Mouse (Mus musculus) forebrain, postnatal 0 days (tissue): ENCODE data around the gene Pex5. TPM values are rescaled to one million over a fixed set of nuclear protein-coding genes. Genes with fewer than 3 reads are reported as not detected.

ENCODE experiments used
- ATAC-seq: fragments of 200-750 bp; cut with Nextera tagmentation; 2 replicates; pipeline ENCODE4 v1.8.0; 2017; ENCODE audit warnings: mild to moderate bottlenecking, moderate library complexity
- DNase-seq: peaks from one replicate; pipeline ENCODE4 v3.0.0-alpha.2; 2015
- H3K27ac ChIP-seq: fragments of 300-500 bp; sonication (generic); 2 replicates; pipeline ENCODE4 v1.5.1; 2014; ENCODE audit warnings: low read depth, mild to moderate bottlenecking, antibody characterized with exemption, low read length, moderate library complexity, mixed read lengths
- H3K27me3 ChIP-seq: fragments of 300-500 bp; sonication (generic); 2 replicates; pipeline ENCODE4 v1.6.1; 2014; ENCODE audit warnings: mild to moderate bottlenecking, low read length, mixed read lengths; ENCODE audit not compliant: insufficient read depth
- H3K36me3 ChIP-seq: fragments of 300-500 bp; sonication (generic); 2 replicates; pipeline ENCODE4 v1.6.1; 2014; ENCODE audit warnings: mild to moderate bottlenecking, moderate library complexity; ENCODE audit not compliant: insufficient read depth
- H3K4me1 ChIP-seq: fragments of 300-500 bp; sonication (generic); 2 replicates; pipeline ENCODE4 v1.6.1; 2014; ENCODE audit warnings: antibody characterized with exemption; ENCODE audit not compliant: insufficient read depth
- H3K4me2 ChIP-seq: fragments of 300-500 bp; sonication (generic); 2 replicates; pipeline ENCODE4 v1.6.1; 2014; ENCODE audit warnings: low read depth, mild to moderate bottlenecking, moderate library complexity
- H3K4me3 ChIP-seq: fragments of 300-500 bp; sonication (generic); 2 replicates; pipeline ENCODE4 v1.5.1; 2014; ENCODE audit warnings: low read depth, low read length, mixed read lengths
- H3K9ac ChIP-seq: fragments of 300-500 bp; sonication (generic); 2 replicates; pipeline ENCODE4 v1.6.1; 2014; ENCODE audit warnings: mild to moderate bottlenecking
- H3K9me3 ChIP-seq: fragments of 300-500 bp; sonication (generic); 2 replicates; pipeline ENCODE4 v1.6.1; 2016; ENCODE audit warnings: low read length
- CTCF ChIP-seq: sonication (generic); IDR thresholded peaks from 2 replicates; pipeline ENCODE4 v1.5.1; 2016; ENCODE audit warnings: antibody characterized with exemption, control low read depth, low read depth
- WGBS: fragments of 180-500 bp; shearing (Covaris S2); extraction: QIAGEN DNeasy Blood & Tissue Kit; methylation state at CpG from one replicate; pipeline ENCODE4 v1.1.7; 2014; 5-methylcytosine and 5-hydroxymethylcytosine counted together
- polyA plus RNA-seq: library from polyadenylated mRNA; unstranded; fragments of >200 nt; fragmentation: Nextera tagmentation; extraction: Ambion mirVana; gene quantifications from 2 replicates; pipeline ENCODE4 v1.2.1, GENCODE M21; 2015
- total RNA-seq: library from RNA; depleted of rRNA; stranded (reverse); fragments of >200 nt; gene quantifications from 2 replicates; pipeline ENCODE4 v1.2.3, GENCODE M21; 2014

Pex5 gene
- total and polyA plus RNA-seq, 2 experiments from 2014 or later = 55.3 to 103 TPM

GRCm38 (mm10) chr6:124451995-124452394, 37.1 kb upstream of the Pex5 start:
- H3K9ac ChIP-seq = no peak overlapping the region
- 78% methylated on average over 3 of the region's 3 CpGs for WGBS
- ATAC-seq (no peak), DNase-seq (no peak)
- no peak overlapping the region for H3K4me3 ChIP-seq
- no peaks in the 10 kb centered on the region for H3K27me3 ChIP-seq
- no peaks in the 10 kb centered on the region for H3K4me1 ChIP-seq
- no peak for TF ChIP-seq CTCF
- no peaks in the 10 kb centered on the region for H3K9me3 ChIP-seq
- H3K27ac ChIP-seq = no peak overlapping the region
- peaks cover 44% of the 10 kb centered on the region for H3K36me3 ChIP-seq
- H3K4me2 ChIP-seq = no peak overlapping the region

DNA sequence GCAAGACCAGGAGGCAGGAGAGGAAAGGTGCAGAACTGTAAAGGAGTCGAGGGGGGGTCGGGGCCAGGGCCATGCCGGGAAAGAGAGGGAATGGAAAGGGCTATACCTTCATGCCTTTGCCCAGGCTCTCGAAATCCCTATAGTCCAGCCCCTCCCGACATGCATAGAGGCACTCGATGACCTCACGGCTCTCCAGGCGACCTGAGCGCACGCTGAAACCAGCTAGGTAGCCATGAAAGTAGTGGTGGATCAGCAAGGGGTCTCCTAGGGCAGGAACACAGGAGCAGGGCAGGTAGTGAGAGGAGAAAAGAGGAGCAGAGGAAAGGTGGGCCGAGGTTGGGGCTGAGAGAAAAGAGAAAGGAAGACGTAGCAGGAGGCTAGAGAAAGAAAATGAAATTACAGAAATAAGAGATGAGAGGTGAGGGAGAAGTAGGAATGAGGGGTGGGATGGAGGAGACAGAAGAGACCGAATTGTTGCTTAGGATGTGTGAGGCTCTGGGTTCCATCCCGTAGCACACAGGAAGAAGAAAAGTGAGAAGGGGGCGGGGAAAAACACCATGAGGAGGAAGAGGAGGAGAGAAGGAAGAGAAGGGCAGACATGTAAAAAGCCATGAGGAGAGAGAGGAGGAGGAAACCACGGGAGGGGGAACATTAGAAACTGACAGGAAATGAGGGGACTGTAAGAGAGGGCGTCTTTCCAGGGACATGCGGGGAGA, 35.0 kb upstream of the Pex5 start:
- ATAC-seq (no peak), DNase-seq (no peak)
- Histone ChIP-seq H3K9ac (no peak overlapping the region), H3K4me2 (no peak overlapping the region), H3K9me3 (no peaks in the 10 kb centered on the region), H3K4me1 (no peaks in the 10 kb centered on the region), H3K36me3 (peaks cover 47% of the 10 kb centered on the region), H3K27me3 (no peaks in the 10 kb centered on the region), H3K4me3 (no peak overlapping the region), H3K27ac (no peak overlapping the region)
- TF ChIP-seq CTCF = no peak
- 85% methylated on average over 18 of the region's 18 CpGs for WGBS

DNA sequence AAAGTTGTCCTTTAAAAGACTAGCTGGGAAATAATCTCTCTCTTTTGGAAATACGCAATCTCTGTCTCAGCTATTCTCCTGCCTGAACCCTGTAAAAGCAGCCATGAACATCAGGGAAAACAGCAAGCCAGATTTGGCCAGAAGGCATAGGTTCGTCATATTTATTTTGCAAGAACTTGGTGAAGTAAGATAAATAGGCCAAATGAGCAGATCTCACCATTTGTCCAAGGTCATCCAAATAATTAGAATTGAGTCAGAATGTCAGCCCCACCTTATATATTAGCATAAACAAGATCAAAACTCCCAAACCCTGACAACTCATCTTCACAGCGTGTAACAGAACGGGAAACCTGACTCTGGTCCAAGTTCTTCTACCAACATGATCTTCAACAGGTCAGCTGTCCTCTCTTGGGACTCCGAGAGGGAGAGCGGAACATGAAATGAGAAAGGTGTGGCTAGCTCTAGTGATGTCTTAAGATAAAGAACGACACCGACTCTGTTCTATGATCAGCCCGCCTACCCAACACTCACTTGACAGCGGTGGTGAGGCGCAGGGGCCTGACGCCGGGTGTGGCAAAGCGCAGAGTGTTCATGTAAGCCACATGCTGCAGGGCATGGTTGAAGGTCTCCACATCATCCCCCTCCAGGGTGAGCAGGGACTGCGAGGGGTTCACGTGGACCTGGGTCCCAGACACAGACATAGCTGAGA, 34.2 kb upstream of the Pex5 start:
- 94% methylated on average over 16 of the region's 16 CpGs for WGBS
- Histone ChIP-seq H3K9me3 (no peaks in the 10 kb centered on the region), H3K9ac (no peak overlapping the region), H3K27me3 (no peaks in the 10 kb centered on the region), H3K4me1 (no peaks in the 10 kb centered on the region), H3K27ac (no peak overlapping the region), H3K36me3 (peaks cover 47% of the 10 kb centered on the region), H3K4me2 (no peak overlapping the region), H3K4me3 (no peak overlapping the region)
- ATAC-seq (no peak), DNase-seq (no peak)
- no peak for TF ChIP-seq CTCF

GRCm38 (mm10) chr6:124448186-124448852, 33.5 kb upstream of the Pex5 start:
- DNase-seq (no peak), ATAC-seq (no peak)
- Histone ChIP-seq H3K4me2 (no peak overlapping the region), H3K4me3 (no peak overlapping the region), H3K9ac (no peak overlapping the region), H3K27me3 (no peaks in the 10 kb centered on the region), H3K27ac (no peak overlapping the region), H3K9me3 (no peaks in the 10 kb centered on the region), H3K36me3 (peaks cover 47% of the 10 kb centered on the region), H3K4me1 (no peaks in the 10 kb centered on the region)
- WGBS = 79% methylated on average over 10 of the region's 10 CpGs
- TF ChIP-seq CTCF = peak; percentile 50

DNA sequence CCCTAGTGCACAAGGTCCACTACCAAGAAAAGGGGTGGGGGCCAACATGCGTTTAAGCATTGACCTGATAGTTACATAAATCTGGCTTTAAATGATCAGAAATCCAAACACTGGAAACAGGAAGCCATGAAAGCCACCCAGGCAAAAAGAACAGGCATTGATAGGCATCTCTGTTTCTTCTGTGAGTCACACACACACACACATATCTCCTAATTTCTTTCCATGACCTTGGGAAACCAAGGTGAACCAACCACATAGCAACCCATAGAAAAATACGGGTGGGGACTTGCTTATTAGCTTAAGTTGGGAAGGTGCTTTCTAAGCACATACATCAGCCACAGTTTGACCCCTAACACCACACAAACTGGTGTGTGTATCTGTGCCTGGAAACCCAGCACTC, 32.5 kb upstream of the Pex5 start:
- H3K9ac ChIP-seq = no peak overlapping the region
- H3K27ac ChIP-seq = no peak overlapping the region
- no peak for ATAC-seq
- H3K36me3 ChIP-seq = peaks cover 43% of the 10 kb centered on the region
- H3K4me1 ChIP-seq = no peaks in the 10 kb centered on the region
- H3K9me3 ChIP-seq = no peaks in the 10 kb centered on the region
- no peak for TF ChIP-seq CTCF
- no peaks in the 10 kb centered on the region for H3K27me3 ChIP-seq
- 83% methylated on average over 2 of the region's 2 CpGs for WGBS
- no peak overlapping the region for H3K4me2 ChIP-seq
- H3K4me3 ChIP-seq = no peak overlapping the region
- no peak for DNase-seq

DNA sequence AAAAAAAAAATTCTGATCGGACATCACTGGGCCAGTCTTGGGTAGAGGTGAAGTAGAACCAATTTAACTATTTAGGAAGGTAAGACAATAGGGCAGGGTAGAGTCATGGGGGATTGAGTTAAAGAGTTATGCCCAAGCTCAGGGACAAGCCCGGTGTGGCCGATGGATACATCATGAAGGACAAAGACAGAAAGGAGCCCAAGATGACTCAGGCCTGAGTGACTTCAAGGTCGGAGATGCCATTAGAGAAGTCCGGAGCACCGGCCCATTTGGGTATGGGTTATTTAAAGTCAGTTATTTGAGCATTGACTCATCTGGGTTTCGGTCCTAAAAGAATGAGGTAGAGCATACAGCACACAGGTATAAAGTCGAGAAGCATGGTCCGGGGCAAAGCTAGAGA, 31.6 kb upstream of the Pex5 start:
- Histone ChIP-seq H3K27me3 (no peaks in the 10 kb centered on the region), H3K27ac (no peak overlapping the region), H3K9ac (no peak overlapping the region), H3K4me1 (no peaks in the 10 kb centered on the region), H3K4me2 (no peak overlapping the region), H3K9me3 (no peaks in the 10 kb centered on the region), H3K36me3 (peaks cover 43% of the 10 kb centered on the region), H3K4me3 (no peak overlapping the region)
- WGBS = 95% methylated on average over 9 of the region's 9 CpGs
- no peak for TF ChIP-seq CTCF
- DNase-seq = no peak
- ATAC-seq = no peak

- no peak overlapping the region for H3K4me3 ChIP-seq
- no peaks in the 10 kb centered on the region for H3K4me1 ChIP-seq
- H3K4me2 ChIP-seq = no peak overlapping the region
- no peak overlapping the region for H3K9ac ChIP-seq
- H3K27ac ChIP-seq = no peak overlapping the region
- peaks cover 43% of the 10 kb centered on the region for H3K36me3 ChIP-seq
- WGBS = 98% methylated on average over 2 of the region's 2 CpGs
- ATAC-seq (no peak), DNase-seq (no peak)
- no peaks in the 10 kb centered on the region for H3K27me3 ChIP-seq
- TF ChIP-seq CTCF = no peak
- no peaks in the 10 kb centered on the region for H3K9me3 ChIP-seq
These were observed 31.2 kb upstream of the Pex5 start for GRCm38 (mm10) chr6:124446024-124446423.
